Mouse (Mus musculus): Measurements from ENCODE around the gene Plcb3. TPM values are rescaled to one million over a fixed set of nuclear protein-coding genes. Genes with fewer than 3 reads are reported as not detected.

The Plcb3 gene
- polyA plus RNA-seq, 1 experiment from 2014 or later: 12.8 TPM

Other genes starting within 250 kb of the Plcb3 start
- gene Rps6ka4, start 135.8 kb downstream of the Plcb3 start, polyA plus RNA-seq (2017; shearing (Covaris generic)): 36.4 TPM
- 43.5 TPM for gene Ccdc88b, start 118.3 kb downstream of the Plcb3 start, polyA plus RNA-seq (2017; shearing (Covaris generic))
- 142 TPM for gene Trmt112, start 66.8 kb downstream of the Plcb3 start, polyA plus RNA-seq (2017; shearing (Covaris generic))
- gene Prdx5, start 66.4 kb downstream of the Plcb3 start, polyA plus RNA-seq (2017; shearing (Covaris generic)): 133 TPM
- gene Esrra, start 54.7 kb downstream of the Plcb3 start, polyA plus RNA-seq (2017; shearing (Covaris generic)): 18.2 TPM
- not detected for gene Catsperz, start 51.1 kb downstream of the Plcb3 start, polyA plus RNA-seq (2017; shearing (Covaris generic))
- gene Kcnk4, start 42.0 kb downstream of the Plcb3 start, polyA plus RNA-seq (2017; shearing (Covaris generic)): not detected
- gene Bad, start 34.6 kb downstream of the Plcb3 start, polyA plus RNA-seq (2017; shearing (Covaris generic)): 13.8 TPM
- 7.7 TPM for gene Gpr137, start 34.0 kb downstream of the Plcb3 start, polyA plus RNA-seq (2017; shearing (Covaris generic))
- gene Ppp1r14b, start 1.5 kb downstream of the Plcb3 start, polyA plus RNA-seq (2017; shearing (Covaris generic)): 107 TPM
- 21.5 TPM for gene Fkbp2, start 4.0 kb upstream of the Plcb3 start, polyA plus RNA-seq (2017; shearing (Covaris generic))
- 8.6 TPM for gene Vegfb, start 11.2 kb upstream of the Plcb3 start, polyA plus RNA-seq (2017; shearing (Covaris generic))
- gene Dnajc4, start 16.1 kb upstream of the Plcb3 start, polyA plus RNA-seq (2017; shearing (Covaris generic)): 43.3 TPM
- gene Nudt22, start 19.6 kb upstream of the Plcb3 start, polyA plus RNA-seq (2017; shearing (Covaris generic)): 8.8 TPM
- 9.1 TPM for gene Trpt1, start 19.7 kb upstream of the Plcb3 start, polyA plus RNA-seq (2017; shearing (Covaris generic))
- gene Fermt3, start 43.0 kb upstream of the Plcb3 start, polyA plus RNA-seq (2017; shearing (Covaris generic)): 211 TPM
- gene Stip1, start 63.5 kb upstream of the Plcb3 start, polyA plus RNA-seq (2017; shearing (Covaris generic)): 197 TPM
- 20.5 TPM for gene Macrod1, start 80.3 kb upstream of the Plcb3 start, polyA plus RNA-seq (2017; shearing (Covaris generic))
- gene Flrt1, start 129.3 kb upstream of the Plcb3 start, polyA plus RNA-seq (2017; shearing (Covaris generic)): not detected
- 57.0 TPM for gene Otub1, start 229.8 kb upstream of the Plcb3 start, polyA plus RNA-seq (2017; shearing (Covaris generic))
- 416 TPM for gene Cox8a, start 241.1 kb upstream of the Plcb3 start, polyA plus RNA-seq (2017; shearing (Covaris generic))